Mouse (Mus musculus) gastrocnemius, postnatal 36 days (tissue): ENCODE measurements around the gene Spef1. TPM values are rescaled to one million over a fixed set of nuclear protein-coding genes. Genes with fewer than 3 reads are reported as not detected.

Experiments used
- DNase-seq, 2 experiments: peaks; one replicate each; pipeline ENCODE4 v3.0.0; 2022
- intact Hi-C: fragments of 180-260 bp; cut with DNase I; formaldehyde crosslinking; loops from one replicate; pipeline ENCODE4 v1.15.1; 2025
- total RNA-seq, 2 experiments: library from RNA; stranded (reverse); gene quantifications; 2 replicates each; pipeline ENCODE4 v1.2.3; 2021

Gene Spef1
- total RNA-seq, 2 experiments from 2014 or later, result 1.2 to 2.0 TPM

DNA sequence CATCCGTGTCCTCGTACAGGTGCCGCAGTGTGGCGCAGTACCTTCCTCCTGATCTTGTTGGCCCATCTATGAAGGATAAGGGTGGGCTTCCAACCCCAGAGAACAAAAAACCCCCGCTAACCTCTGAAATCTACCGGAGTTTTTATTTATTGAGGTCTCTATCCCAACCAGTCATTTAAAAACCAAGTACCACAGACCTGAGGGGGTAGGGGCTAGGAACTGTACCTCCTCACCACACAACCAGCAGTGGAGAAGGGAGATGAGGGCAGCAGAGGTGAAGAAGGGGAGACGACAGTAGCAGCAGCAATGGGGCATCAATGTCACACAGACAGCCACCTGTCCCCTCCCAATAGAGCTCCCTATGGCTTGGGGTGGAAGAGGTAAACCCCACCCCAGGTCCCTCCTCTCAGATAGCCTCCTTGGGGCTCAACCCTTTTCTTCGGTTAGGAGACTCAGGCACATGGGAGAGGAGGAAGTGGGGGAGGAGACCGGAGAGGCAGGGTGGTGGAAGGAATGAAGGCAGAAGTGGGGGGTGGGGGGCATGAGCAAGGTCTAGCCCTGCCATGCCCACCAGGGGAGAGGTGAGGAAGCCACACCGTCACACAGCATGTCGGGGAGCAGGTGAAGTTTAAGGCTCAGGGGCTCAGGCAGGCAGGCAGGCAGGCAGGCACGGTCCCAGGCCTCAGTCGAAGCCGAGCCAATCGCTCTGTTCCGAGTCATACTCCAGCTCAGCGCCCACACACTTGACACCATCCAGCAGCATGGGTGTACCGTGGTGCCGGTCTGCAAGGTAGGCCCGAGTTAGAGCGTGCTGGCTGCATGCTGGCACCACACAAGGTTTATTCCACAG is 40.7 kb downstream of the Spef1 start:
- intact Hi-C loops, result no loop called here
- no peak for DNase-seq

DNA sequence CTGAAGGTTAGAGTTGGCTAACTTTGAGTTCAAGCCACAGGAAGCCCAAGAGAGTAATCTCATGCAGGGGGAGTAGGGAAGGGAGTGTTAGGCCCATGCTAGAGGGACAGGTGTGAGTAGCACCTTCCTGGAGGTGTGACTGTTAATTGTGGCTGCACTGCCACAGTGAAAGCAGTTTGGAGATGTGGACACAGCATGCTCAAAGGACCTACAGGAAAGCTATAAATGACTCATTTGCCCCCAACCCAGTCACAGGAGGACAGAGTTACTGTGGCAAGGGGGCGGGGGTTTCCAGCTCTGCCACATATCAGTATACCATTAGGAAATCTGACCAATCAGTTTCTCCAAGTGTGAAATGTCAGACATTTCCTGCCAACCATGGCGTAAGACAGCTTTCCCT is 41.5 kb downstream of the Spef1 start:
- intact Hi-C loops, result no loop called here
- no peak for DNase-seq

GRCm38 (mm10) chr2:131145121-131145520 is 42.0 kb downstream of the Spef1 start:
- DNase-seq, result no peak
- intact Hi-C loops, result no loop called here

DNA sequence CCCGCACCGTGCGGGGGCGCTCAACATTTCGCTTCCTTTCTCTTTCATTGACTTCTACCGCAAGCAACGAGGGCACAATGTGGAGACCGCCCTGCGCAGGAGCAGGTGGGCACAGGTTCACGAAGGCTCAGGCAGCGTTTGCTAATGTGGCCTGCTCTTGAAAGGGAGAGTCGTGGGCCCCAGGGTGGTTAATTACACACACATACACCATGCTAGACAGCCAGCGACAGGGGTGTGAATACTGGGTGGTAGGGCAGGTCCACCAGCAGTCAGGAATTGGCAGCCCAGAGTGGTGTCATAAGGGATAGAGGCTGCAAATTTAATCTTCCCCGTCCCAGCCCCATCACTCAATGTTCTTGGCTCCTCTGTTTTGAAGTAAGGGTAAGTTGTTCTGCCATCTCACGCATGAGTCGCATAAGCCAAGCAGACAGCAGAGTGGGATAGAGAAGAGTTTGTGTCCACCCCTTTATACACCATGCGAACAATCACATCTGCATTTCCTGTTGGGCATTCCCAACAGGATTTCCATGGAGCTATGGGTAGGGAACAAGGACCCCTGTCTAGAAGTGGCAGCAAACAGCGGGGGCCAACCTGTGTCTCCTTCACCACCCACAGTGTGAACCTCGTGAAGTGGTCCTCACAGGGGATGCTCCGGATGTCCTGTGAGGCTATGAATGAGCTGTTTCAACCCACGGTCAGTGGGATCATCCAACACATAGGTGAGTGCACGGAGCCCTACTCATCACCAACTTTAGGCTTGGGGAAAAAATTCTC is 43.9 kb downstream of the Spef1 start:
- intact Hi-C loops, result no loop called here
- no peak for DNase-seq

DNA sequence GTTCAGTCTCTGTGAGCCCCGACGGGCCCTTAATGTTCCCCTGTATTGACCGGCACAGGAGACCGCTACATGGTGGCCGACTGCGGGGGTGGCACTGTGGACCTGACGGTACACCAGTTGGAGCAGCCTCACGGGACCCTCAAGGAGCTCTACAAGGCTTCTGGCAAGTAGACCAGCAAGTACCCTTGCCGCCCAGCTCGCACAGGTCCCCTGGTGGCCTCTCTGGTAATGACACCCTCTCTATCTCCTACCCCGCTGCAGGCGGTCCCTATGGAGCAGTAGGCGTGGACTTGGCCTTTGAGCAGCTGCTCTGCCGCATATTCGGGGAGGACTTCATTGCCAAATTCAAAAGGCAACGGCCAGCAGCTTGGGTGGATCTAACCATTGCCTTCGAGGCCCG is 44.5 kb downstream of the Spef1 start:
- DNase-seq, result peak; percentile 75 to 81
- intact Hi-C loops, result no loop called here

GRCm38 (mm10) chr2:131141336-131141986 is 45.6 kb downstream of the Spef1 start:
- no peak for DNase-seq
- intact Hi-C loops, result loop anchor here (2.0 kb wide), 1 partner anchor 45 kb away; no protein-coding TSS in a partner anchor

GRCm38 (mm10) chr2:131140533-131140905 is 46.6 kb downstream of the Spef1 start:
- DNase-seq, result no peak
- intact Hi-C loops, result loop anchor here (2.0 kb wide), 1 partner anchor 44 kb away; no protein-coding TSS in a partner anchor

- DNase-seq, result no peak
Observed at GRCm38 (mm10) chr2:131139886-131140532, 47.1 kb downstream of the Spef1 start.

GRCm38 (mm10) chr2:131139287-131139686 is 47.8 kb downstream of the Spef1 start:
- intact Hi-C loops, result no loop called here
- DNase-seq, result no peak

More at GRCm38 (mm10) chr2:131139886-131140532, 47.1 kb downstream of the Spef1 start:
- intact Hi-C loops, result loop anchor here (2.0 kb wide), 1 partner anchor 43 kb away; no protein-coding TSS in a partner anchor

GRCm38 (mm10) chr2:131138760-131139159 is 48.3 kb downstream of the Spef1 start:
- no peak for DNase-seq
- intact Hi-C loops, result no loop called here

DNA sequence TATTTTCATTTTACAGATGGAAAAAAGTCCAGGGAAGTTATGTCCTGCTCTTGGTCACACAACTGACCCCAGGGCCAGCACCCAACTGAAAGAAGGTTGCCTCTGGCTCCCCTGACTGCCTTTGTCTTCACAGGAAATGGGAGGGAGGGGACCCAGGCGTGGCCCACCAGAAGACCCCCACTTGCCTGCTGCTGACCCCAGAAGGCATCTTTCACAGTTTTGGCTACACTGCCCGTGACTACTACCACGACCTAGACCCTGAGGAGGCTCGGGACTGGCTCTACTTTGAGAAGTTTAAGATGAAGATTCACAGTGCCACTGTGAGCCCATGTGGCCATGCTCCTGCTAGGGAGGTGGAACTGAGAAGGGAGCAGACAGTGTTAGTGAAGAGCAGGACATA is 48.8 kb downstream of the Spef1 start:
- DNase-seq, result no peak
- intact Hi-C loops, result no loop called here

- DNase-seq, result peak in 1 of 2 experiments; percentile 7
- intact Hi-C loops, result no loop called here
Observed at GRCm38 (mm10) chr2:131135521-131136139, 51.5 kb downstream of the Spef1 start.

DNA sequence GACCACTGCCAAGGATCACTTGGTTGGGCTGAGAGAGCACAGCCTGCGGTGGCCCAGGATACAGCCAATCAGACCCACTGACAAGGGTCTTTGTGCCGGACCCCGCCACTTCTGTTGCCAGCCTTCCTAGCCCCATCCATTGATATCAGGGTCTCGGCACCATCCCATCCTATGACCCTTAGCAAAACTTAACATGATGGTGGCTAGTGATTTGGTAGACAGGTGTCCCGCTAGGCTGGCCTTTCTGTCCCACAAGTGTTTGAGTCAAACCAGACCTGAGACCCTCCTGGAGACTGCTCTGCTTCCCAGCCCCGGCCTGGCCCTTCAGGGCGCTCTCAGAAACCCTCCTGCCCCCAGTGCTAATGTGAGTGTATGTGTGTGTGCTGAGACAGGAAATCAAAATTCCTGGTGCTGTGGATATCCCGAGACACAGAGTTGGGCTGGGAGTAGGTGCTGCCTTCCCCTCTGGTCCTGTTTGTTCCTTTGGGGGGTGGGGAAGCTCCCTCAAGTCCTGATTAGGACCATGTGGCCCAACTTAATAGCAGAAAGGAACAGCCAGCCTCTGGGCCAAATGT is 52.2 kb downstream of the Spef1 start:
- no peak for DNase-seq

DNA sequence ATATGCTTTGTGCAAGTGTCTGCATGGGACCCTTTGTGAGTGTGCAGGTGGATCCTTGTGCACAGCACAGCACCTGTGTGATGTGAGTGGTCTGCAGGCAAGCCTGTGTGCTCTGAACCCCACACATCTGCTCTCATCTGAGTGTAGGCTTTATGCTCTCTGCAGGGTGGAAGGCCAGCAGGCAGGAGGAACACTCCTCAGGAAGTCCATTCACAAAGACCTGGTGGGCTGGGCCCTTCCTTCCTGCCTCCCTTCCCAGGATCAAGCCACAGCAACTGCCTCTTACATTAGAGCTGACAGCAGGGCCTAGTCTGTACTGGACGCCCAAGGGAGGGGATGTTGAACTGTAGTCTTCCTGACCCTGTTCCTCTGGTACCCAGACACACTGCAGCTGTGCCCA is 52.7 kb downstream of the Spef1 start:
- intact Hi-C loops, result no loop called here
- peak in 1 of 2 experiments; percentile 16 for DNase-seq

More for the DNA sequence above, 52.2 kb downstream of the Spef1 start:
- intact Hi-C loops, result no loop called here

DNA sequence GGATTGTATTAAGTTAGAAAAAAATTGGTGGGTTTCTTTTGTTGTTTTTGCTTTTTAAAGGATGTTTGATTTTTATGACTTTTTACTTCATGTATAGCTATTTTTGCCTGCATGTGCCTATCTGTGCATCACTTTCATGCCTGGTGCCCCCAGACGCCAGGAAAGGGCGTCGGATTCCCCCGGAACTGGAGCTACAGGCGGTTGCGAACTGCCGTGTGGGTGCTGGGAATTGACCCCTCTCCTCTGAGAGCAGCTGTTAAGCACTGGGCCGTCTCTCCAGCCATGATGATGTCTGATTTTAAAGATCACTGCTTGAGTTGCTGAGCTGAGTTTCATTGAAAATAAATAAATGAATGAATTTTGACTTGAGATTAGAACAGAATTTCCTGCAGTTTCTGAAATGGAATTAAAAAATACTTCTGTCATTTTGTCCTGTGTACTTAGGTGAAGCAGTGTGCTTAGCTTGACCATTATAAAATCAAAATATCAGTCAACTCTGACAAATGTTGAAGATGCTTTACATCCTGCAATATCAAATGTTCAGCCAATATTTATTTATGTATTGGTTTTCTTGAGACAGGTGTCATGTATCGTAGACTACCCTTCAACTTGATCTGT is 54.0 kb downstream of the Spef1 start, which contains the start of gene Gm11037:
Gm11037 (plus strand) TSS at position 568 of the 618 bp plus-strand sequence.
- intact Hi-C loops, result no loop called here
- no peak for DNase-seq

GRCm38 (mm10) chr2:131132111-131132888 is 54.8 kb downstream of the Spef1 start:
- intact Hi-C loops, result no loop called here
- DNase-seq, result no peak

GRCm38 (mm10) chr2:131130849-131131248 is 56.2 kb downstream of the Spef1 start:
- no peak for DNase-seq
- intact Hi-C loops, result no loop called here

- intact Hi-C loops, result no loop called here
- DNase-seq, result no peak
Observed at GRCm38 (mm10) chr2:131129836-131130235, 57.2 kb downstream of the Spef1 start.
